ENCODE assay signal across 14 mouse cellular contexts in genomic region chr1:68105834-68106542, GRCm38 (mm10).
DNase-seq lines count a peak whose midpoint lies in the region; ATAC-seq lines count a peak whose summit lies in the region.
"Had no signal": no experiment of that assay in that cellular context is flagged by ENCODE, and none has a peak within 500 bp of the region (broad histone marks: within the 10 kb centered on the region; RNA-seq: fewer than 3 reads in every experiment).

No protein-coding gene starts in this region.

- no peak overlapping the region for H3K4me2 ChIP-seq in midbrain, embryonic 13.5 days (replicated peaks)
- H3K4me2 ChIP-seq in midbrain, embryonic 16.5 days (ENCODE audit: low read length), result no peak overlapping the region
- H3K4me2 ChIP-seq in forebrain, embryonic 16.5 days (ENCODE audit: low read length), result no peak overlapping the region
- no peak overlapping the region for H3K4me2 ChIP-seq in neural tube, embryonic 13.5 days
- H3K4me2 ChIP-seq: heart, embryonic 11.5 days; intestine, embryonic 15.5 days; liver, embryonic 12.5 days; lung, embryonic 15.5 days had no signal

- 0 out of 2 replicates have a peak, but pooled peaks have one; percentile 37 for ATAC-seq in midbrain, embryonic 13.5 days
- no peak for ATAC-seq in midbrain, embryonic 16.5 days
- ATAC-seq in forebrain, embryonic 16.5 days, result peak; percentile 72
- 0 out of 2 replicates have a peak, but pooled peaks have one; percentile 27 for ATAC-seq in neural tube, embryonic 13.5 days (ENCODE audit: low read depth)
- no peak for ATAC-seq in monocyte, adult 5-6 weeks (replicated peaks; ENCODE audit: insufficient number of reproducible peaks, low FRiP score, low TSS enrichment, poor library complexity, severe bottlenecking)
- ATAC-seq: intestine, embryonic 15.5 days; liver, embryonic 12.5 days had no signal

- DNase-seq in cerebellum, postnatal 10 days, result peak; percentile 45 to 61
- no peak for DNase-seq in cerebellum, adult 11 months
- no peak for DNase-seq in kidney, adult 9 months

- 0 out of 2 replicates have a peak, but pooled peaks cover 2% of the 10 kb centered on the region for H3K4me1 ChIP-seq in midbrain, embryonic 13.5 days (replicated peaks)
- H3K4me1 ChIP-seq in midbrain, embryonic 16.5 days (ENCODE audit: control insufficient read depth, insufficient read depth, low read length), result no peaks in the 10 kb centered on the region
- H3K4me1 ChIP-seq in forebrain, embryonic 16.5 days (replicated peaks; ENCODE audit: control insufficient read depth, insufficient read depth, low read length), result no peaks in the 10 kb centered on the region
- peaks cover 6% of the 10 kb centered on the region; the same call in 1 of the 2 replicates for H3K4me1 ChIP-seq in neural tube, embryonic 13.5 days (replicated peaks)
- H3K4me1 ChIP-seq: intestine, embryonic 15.5 days; liver, embryonic 12.5 days; lung, embryonic 15.5 days had no signal

- 64% methylated on average over 7 of the region's 7 CpGs for WGBS in midbrain, embryonic 13.5 days
- WGBS in midbrain, embryonic 16.5 days, result 63% methylated on average over 7 of the region's 7 CpGs
- 41% methylated on average over 7 of the region's 7 CpGs for WGBS in forebrain, embryonic 16.5 days
- WGBS in neural tube, embryonic 13.5 days, result 39% methylated on average over 7 of the region's 7 CpGs

- H3K4me3 ChIP-seq in midbrain, embryonic 13.5 days (replicated peaks), result no peak overlapping the region
- no peak overlapping the region for H3K4me3 ChIP-seq in midbrain, embryonic 16.5 days (ENCODE audit: low read depth, low read length)
- no peak overlapping the region for H3K4me3 ChIP-seq in forebrain, embryonic 16.5 days (replicated peaks; ENCODE audit: low read length)
- H3K4me3 ChIP-seq in neural tube, embryonic 13.5 days, result no peak overlapping the region
- H3K4me3 ChIP-seq: erythroblast, embryonic 14.5 days; intestine, embryonic 15.5 days; liver, embryonic 12.5 days; lung, embryonic 15.5 days had no signal

- H3K9me3 ChIP-seq in midbrain, embryonic 13.5 days, result no peaks in the 10 kb centered on the region
- H3K9me3 ChIP-seq in midbrain, embryonic 16.5 days (replicated peaks; ENCODE audit: control insufficient read depth, low read length, poor library complexity, severe bottlenecking), result no peaks in the 10 kb centered on the region
- H3K9me3 ChIP-seq in forebrain, embryonic 16.5 days (ENCODE audit: control insufficient read depth, low read length), result no peaks in the 10 kb centered on the region
- no peaks in the 10 kb centered on the region for H3K9me3 ChIP-seq in neural tube, embryonic 13.5 days
- H3K9me3 ChIP-seq: intestine, embryonic 15.5 days; liver, embryonic 12.5 days; lung, embryonic 15.5 days had no signal

- no peaks in the 10 kb centered on the region for H3K36me3 ChIP-seq in midbrain, embryonic 13.5 days
- no peaks in the 10 kb centered on the region for H3K36me3 ChIP-seq in midbrain, embryonic 16.5 days (ENCODE audit: control insufficient read depth, insufficient read depth, low read length)
- H3K36me3 ChIP-seq in forebrain, embryonic 16.5 days (ENCODE audit: control insufficient read depth, insufficient read depth), result no peaks in the 10 kb centered on the region
- no peaks in the 10 kb centered on the region for H3K36me3 ChIP-seq in neural tube, embryonic 13.5 days
- H3K36me3 ChIP-seq: intestine, embryonic 15.5 days; liver, embryonic 12.5 days; lung, embryonic 15.5 days had no signal

- no peaks in the 10 kb centered on the region for H3K27me3 ChIP-seq in midbrain, embryonic 13.5 days
- no peaks in the 10 kb centered on the region for H3K27me3 ChIP-seq in midbrain, embryonic 16.5 days (ENCODE audit: control insufficient read depth, insufficient read depth, low read depth, low read length)
- H3K27me3 ChIP-seq in forebrain, embryonic 16.5 days (replicated peaks; ENCODE audit: control insufficient read depth, insufficient read depth, low read length), result peaks cover 2% of the 10 kb centered on the region; the same call in 1 of the 2 replicates
- no peaks in the 10 kb centered on the region for H3K27me3 ChIP-seq in neural tube, embryonic 13.5 days
- H3K27me3 ChIP-seq: intestine, embryonic 15.5 days; liver, embryonic 12.5 days; lung, embryonic 15.5 days had no signal

- no peak overlapping the region for H3K27ac ChIP-seq in midbrain, embryonic 13.5 days
- no peak overlapping the region for H3K27ac ChIP-seq in midbrain, embryonic 16.5 days (ENCODE audit: low read length)
- H3K27ac ChIP-seq in forebrain, embryonic 16.5 days (ENCODE audit: low read length), result no peak overlapping the region
- no peak overlapping the region for H3K27ac ChIP-seq in neural tube, embryonic 13.5 days (replicated peaks)
- H3K27ac ChIP-seq: intestine, embryonic 15.5 days; liver, embryonic 12.5 days; lung, embryonic 15.5 days; macrophage had no signal

- no peak overlapping the region for H3K9ac ChIP-seq in midbrain, embryonic 13.5 days (replicated peaks)
- H3K9ac ChIP-seq in midbrain, embryonic 16.5 days (ENCODE audit: low read depth, low read length), result no peak overlapping the region
- H3K9ac ChIP-seq in forebrain, embryonic 16.5 days (replicated peaks; ENCODE audit: low read depth, low read length), result no peak overlapping the region
- no peak overlapping the region for H3K9ac ChIP-seq in neural tube, embryonic 13.5 days
- H3K9ac ChIP-seq: intestine, embryonic 15.5 days; liver, embryonic 12.5 days; lung, embryonic 15.5 days had no signal

Comparison
In these comparisons a context has a peak if more than half of its experiments do, and no peak if none do; other contexts are left out.
1. DNase-seq: peak in cerebellum, postnatal 10 days (2 of 2); none in cerebellum, adult 11 months (single experiment) and kidney, adult 9 months (single experiment).
2. ATAC-seq: peak in midbrain, embryonic 13.5 days (single experiment), forebrain, embryonic 16.5 days (single experiment) and neural tube, embryonic 13.5 days (single experiment); none in midbrain, embryonic 16.5 days (single experiment) and monocyte, adult 5-6 weeks (single experiment).